Mouse (Mus musculus): ENCODE measurements around the gene Foxd2. TPM values are rescaled to one million over a fixed set of nuclear protein-coding genes. Genes with fewer than 3 reads are reported as not detected.

The Foxd2 gene
- total RNA-seq (2021): 1 to 10 TPM; 1.5 to 1.6 TPM
- long read RNA-seq, experiment 1, transcript Foxd2-201 (1 exons, 2,592 nt): major isoform, 11 of 11 reads
- long read RNA-seq, experiment 1, partial matches to known transcripts: 0 of 11 reads
- long read RNA-seq, experiment 1, other reads (novel, unspliced or antisense): 0 of 11 reads
- long read RNA-seq, experiment 2: 0 reads

DNA sequence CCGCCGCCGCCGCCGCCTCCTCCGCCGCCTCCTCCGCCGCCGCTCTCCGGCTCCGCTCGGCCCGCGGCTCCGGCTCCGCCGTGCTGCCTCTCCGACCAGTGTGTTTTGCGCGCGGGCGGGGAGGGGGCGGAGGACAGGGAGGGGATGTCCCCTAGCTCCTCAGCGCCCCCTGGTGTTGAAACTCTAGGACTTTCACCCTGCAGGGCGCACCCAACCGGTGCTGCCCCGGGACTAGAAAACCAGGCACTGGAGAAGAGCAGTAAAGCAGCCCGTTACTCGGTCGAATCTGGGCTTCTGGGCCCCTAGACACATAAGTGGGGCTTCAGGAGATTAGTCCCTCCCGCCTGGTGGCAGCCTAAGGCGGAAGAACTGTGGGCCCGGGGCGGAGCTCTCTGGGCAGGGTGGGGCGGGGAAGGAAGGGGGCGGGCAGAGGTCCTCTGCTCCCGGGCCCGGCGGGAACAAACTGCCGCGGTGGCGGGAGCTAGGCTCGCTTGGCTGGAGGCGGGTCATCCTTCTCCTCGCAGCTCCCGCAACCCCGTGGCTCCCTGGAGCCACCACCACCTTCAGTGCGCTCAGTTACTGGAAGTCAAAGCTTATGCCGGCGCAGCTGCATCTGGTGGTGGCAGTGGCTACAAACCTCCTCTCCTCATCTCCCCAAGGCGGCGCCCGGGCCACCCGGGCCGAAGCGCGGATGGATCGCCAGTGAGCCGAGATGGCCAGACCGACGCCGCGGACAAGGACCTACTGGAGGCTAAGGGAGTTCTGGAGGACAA is at the start of gene Foxd2:
Gene Foxd2 (minus strand): TSS at position 45 of the 773 bp plus-strand sequence.
- DNase-seq: peak; percentile 95

DNA sequence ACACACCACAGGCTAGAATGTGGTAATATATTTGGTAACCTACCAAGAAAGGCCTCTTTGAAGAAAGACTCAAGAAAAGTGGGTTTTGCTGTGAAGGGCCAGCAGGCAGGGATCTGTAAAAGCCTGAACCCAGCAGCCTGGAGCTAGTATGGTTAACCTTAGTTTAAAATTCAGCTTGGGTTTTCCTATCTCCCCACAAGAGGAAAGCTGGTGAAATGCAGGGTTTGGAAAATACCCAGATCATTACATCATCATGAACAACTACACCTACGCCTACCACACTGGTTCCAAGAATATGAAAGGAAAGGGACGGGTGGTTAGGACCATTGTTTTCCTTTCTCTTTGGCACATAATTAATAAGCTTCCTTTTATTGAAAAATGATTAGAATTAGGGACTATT is 49.6 kb upstream of the Foxd2 start:
- no peak for DNase-seq

DNA sequence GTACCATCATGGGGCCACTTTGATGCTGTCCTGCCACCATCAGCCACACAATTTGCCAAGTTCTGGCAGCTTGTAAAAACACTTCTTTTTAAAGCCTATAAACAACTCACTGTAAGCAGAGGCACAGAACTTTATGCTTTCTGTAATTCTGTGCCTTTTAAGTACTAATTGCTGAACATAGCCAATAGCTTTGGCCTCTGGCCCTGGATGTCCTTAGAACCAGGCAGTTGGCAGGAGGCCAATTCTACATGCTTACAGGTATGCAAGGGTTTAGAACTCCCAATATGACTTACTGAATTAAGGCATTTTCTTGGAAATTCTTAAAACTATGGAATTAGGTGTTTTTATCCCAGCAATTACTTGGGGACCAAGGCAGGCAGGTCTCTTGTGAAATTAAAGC is 48.7 kb upstream of the Foxd2 start:
- peak; percentile 38 for DNase-seq

DNA sequence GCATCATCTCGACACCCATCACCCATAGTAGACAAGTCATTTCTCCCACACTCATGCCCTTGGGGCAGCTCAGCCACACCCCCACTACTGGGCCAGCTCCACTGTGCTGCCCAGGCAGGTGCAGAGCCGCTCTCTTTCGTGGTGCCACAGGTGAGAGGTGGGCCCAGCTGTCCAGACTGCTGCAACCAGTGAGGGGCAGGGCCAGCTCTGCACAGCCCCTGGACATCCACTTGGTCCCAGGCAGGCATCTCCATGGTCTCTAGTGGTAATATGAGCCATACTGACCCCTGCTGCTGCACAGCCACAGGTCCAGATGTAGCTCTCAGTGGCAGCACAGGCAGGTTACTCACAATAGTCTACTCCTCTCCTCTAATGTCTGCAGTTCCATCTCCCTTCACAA is 44.5 kb upstream of the Foxd2 start:
- no peak for DNase-seq

DNA sequence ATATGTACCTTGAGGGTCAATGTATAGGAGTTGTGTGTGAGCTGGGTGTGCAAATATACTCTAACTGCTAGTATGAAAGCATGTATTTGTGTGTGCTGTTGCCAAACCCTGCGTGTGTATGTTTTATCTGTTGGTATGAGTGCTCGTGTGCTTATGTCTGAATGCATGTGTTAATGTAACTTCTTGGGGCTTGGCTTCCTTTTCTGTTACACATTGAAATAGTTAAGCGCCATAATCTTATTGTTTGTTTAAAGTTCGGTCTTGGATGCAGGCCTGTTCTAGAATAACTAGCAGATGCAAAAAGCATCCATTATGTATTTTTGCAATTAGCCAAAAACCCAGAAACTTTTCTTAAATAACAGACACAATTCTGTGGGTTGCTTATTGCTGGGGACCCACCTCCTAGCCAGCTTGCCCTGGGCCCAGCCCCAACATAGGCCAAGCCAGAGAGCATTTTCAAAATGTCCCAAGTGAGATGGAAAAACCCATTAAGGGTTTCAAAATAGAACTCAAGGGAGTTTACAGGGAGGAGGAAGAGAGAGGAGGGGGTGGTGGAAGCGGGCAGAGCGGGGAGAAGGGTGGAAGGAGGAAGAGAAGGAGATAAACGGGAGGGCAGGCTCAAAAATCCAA is 39.3 kb upstream of the Foxd2 start:
- DNase-seq: no peak

DNA sequence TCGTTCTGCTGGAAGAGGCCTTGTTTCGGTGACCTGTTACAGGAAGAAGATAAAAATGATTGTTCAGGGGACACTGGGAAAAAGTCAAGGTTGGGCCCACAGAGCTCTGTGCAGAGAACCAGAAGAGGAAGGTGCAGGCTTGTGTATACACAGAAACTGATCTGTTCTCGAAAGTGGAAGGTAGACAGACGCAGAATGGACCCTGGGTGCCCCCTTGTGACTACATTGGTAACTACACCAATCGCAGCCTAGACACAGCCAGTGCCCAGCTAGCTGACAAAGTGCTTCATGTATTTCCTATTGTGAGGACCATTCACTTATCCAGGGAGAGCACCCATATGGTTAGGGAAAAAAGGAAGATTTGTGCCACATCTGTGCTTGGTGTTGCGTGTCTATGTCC is 38.7 kb upstream of the Foxd2 start:
- peak; percentile 92 for DNase-seq

DNA sequence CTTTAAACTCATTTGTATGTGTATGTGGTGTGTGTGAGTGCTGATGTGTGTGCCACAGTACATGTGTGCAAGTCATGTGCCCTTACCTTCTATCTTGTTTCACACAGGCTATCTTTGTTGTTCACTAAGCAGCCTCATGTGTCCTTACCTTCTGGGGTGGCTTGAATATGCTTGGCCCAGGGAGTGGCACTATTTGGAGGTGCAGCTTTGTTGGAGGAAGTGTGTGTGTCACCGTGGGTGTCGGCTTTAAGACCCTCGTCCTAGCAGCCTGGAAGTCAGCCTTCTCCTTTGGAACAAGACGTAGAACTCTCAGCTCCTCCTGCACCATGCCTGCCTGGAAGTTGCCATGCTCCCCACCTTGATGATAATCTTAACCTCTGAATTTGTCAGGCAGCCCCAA is 37.7 kb upstream of the Foxd2 start:
- no peak for DNase-seq

DNA sequence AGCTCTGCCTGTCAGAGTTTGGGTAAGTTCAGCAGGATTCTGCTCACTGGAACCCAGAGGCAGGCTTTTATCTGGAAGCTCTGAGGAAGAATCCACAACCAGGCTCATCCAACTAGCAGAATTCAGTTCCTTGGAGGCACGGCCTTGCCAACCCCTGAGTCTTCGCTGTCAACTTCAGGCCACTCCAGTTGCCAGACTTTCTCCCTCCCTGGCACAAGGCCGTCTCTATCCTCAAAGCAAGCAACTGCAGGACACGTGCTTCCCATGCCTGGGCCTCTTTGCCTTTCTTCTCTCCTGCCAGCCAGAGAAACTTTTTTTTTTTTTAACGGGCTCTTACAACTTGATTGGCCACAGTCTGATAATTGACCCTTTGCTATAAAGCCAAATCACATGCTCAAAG is 36.3 kb upstream of the Foxd2 start:
- peak; percentile 55 for DNase-seq

DNA sequence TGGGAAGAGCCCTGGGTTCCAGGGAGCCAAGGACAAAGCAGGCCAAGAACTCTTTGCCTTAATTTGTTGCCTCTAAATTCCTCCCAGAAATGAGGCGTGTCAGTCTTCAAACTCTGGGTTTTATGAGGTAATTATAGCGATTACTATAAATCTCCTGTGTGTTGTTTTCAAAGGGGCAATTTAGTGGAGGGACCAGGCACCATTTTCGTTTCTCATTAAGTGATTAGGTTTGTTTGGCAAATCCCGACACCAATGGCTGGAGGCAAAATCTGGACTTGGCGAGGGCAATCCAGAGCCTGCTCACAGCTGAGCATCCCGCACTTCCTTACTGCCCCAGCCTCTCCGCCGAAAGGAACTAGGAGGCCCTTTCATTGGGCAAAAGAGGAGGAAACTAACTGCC is 33.9 kb upstream of the Foxd2 start:
- DNase-seq: no peak

DNA sequence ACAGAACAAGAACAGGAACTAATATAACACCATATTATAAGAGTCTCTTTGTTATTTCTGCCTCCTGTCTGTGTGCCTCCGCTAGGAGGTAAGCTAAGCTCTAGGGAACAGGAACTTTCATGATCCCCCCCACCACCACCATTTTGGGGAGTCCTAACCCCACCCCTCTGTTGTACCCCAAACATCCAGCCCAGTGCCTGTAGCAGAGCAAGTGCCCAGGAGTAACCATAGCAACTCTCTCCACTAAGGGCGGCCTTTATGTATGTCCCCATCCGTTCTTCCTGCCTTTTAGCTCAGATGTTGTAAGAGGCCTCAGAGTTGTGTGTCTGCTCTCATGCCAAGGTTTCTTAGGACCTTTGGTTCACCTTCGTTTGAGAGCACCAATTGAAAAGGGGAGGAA is 33.4 kb upstream of the Foxd2 start:
- DNase-seq: no peak

DNA sequence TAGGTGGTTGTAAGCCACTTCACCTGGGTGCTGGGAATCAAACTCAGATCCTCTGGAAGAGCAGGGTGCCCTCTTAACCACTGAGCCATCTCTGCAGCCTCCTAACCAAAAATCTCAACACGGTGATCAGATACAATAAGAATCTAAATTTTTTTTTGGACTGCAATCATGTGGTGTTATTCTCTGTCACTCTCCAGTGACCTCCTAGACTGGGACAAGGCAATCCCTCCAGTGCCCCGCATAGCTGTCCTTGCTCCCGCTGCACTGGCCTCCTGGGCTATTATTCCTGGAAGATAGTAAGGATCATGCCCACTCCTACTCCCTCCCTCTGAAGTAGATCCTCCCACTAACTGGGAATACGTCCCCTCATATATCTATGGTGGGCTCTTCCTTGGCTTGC is 32.6 kb upstream of the Foxd2 start:
- no peak for DNase-seq

DNA sequence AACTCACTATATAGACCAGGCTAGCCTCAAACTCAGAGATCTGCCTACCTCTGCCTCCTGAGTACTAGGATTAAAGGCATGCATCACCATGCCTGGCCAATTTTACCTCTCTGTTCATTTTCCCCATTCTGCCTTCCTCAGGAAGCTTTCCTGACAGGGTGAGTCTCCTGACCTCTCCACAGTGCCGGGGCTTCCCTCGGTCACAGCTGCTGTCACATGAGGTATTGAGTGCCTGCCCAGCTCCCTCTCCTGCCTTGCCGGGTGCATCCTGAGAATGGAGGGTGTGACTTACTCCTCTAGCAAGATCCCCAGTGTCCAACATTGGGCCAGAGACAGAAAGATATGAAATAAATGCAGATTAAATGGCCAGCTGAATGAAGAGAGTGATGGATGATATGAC is 29.6 kb upstream of the Foxd2 start:
- no peak for DNase-seq

DNA sequence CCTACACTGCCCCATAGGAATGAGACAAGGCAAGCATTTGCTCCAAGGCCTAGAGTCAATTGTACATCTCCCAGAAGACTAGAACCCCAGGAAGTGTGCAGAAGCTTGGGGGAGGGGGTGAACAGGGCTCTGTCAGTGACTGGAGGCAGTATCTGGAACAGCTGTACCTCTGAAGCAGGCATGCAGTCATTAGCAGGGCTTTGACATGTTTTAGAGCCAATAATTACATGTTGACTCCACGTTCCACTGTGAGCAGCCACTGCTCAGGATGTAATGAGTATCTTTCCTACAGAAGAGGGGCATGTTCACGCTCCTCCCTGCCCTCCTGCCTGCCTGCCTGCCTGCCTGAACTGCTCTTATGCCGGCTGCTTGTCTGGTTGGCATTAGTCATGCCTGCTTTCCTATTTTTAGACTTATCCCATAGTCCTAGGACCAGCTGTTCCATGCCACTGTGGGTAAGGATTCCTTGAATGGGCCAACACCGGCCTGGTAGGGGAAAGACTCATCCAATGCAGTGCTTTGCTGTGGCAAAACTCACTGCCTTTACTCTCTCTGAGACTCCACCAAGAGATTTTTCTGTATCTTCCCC is 28.9 kb upstream of the Foxd2 start:
- DNase-seq: no peak

DNA sequence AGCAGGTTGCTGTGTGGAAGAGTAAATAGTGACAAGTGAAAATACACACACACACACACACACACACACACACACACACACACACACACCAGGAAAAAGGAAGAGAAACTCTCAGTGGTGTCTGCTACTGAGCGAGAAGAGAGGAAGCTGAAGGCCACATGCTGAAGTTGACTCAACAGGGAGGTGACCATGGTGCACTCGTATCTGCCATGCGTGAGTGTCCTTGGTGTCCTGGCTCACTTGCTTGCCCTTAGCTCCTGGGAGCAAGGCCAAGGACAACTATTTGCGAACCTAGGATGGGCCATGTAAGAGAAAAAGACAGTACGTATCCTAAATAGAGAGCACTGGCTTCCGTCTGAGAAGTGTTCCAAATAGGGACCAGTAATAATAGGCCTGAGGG is 25.5 kb upstream of the Foxd2 start:
- peak; percentile 20 for DNase-seq

DNA sequence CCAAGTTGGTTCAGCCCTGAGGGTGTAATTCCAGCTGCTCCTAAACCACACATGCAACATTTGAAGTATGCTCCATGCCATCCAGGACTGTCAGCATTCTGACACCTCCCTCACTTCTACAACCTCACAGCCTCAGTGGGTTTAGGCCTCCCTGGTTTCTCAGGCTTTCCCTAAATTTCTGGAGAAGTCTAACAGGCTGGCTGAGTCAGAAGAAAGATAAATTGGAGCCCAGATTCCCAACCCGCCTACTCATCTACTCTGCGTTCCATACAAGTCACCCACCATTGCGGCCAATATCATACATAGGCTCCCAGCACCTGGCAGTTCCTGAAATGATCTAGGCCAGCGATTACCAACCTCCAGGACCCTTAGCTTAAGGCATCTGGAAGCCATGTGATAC is 24.1 kb upstream of the Foxd2 start:
- no peak for DNase-seq

DNA sequence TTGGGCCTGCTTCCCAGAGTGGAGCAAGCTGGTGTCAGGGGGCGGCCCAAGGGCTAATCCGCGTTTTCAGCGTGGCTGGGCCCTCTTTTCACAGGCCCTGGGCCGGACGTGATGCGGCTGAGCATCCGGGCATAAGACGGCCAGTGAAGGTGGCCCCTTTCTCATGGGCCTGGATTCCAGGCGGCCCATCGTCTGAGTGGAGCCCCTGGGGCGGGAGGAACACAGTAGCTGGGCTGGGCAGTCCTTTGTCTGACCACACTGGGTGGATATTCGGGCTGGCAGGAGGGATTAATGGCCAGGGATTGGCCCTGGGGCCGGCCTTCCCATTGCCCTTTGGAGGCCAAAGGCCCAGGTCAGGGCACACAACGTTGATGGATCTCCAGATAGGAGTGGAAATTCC is 20.5 kb upstream of the Foxd2 start:
- no peak for DNase-seq

DNA sequence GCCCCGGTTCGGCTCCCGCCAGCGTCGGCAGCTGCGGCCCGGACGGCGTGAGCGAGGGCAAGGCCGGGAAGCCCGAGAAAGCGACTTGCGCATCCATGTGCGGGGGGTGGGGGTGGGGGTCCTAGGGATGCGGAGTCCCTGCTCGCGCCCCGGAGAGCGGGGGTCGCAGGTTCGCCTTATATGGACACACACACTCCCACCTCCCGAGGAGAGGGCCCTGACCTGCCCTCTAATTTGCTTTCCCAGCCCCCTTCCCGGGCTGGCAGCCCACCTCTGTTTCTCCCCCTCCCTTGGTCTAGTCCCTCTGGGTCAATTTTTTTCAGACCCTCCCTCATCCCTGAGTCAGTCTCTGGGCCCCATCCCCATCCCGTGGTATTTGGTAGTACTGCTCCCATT is 17.2 kb upstream of the Foxd2 start, which contains the start of gene Foxe3:
Gene Foxe3 (minus strand): TSS at position 97 of the 396 bp plus-strand sequence.
- no peak for DNase-seq

DNA sequence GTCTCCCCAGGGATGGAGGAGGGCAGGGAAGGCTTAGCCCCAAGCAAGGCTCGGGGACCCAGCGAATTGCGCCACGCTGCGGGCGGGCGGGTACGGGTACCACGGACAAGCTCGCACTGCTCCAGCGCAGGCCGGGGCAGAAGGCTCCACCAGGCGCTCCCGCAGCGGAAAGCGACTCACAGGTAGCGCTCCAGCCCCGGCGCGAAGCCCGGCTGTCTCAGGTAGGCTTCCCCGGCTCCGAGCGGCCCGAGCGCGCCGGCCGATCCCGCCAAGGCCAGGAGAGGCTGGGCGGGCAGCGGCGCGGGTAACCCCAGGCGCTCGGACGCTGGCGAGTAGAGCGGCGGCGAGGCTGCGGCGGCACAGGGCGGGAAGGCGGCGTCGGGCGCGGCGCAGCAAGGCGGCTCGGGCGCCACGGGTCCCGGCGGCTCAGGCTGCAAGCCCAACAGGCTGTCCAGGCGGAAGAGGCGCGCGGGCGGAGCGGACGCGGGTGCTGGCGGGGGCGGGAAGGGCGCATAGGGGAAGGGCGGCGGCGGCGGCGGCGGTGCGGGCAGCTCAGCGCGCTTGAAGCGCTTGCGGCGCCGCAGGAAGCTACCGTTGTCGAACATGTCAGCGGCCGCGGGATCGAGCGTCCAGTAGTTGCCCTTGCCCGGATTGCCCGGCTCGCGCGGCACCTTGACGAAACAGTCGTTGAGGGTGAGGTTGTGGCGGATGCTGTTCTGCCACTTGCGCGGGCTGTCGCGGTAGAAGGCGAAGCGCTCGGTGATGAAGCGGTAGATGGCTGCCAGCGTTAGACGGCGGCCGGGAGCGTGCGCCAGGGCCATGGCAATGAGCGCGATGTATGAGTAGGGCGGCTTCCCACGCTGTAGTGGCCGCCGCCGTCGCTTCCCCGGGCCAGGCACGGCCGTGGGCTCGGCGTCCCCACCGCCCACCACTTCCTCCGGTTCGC is 16.6 kb upstream of the Foxd2 start:
- DNase-seq: peak; percentile 45

DNA sequence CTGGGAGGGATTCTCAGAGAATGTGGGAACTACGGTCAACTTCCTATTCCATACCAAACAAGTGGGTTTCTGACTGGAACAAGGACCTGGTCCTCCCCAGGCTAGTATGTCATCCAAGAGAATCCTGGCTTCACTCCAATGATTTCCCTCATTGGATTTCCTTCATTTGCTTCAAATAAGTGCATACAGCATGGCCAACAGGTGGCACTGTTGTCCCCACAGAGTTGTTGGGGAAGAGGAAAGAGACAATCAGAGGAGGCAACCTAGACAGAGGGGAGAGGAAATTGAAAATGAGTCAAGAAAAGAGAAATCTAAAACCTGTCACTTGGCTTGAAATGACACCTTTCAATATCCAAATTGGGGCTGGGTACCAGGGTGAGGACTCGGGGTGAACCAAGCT is 8.4 kb upstream of the Foxd2 start:
- peak; percentile 76 for DNase-seq

DNA sequence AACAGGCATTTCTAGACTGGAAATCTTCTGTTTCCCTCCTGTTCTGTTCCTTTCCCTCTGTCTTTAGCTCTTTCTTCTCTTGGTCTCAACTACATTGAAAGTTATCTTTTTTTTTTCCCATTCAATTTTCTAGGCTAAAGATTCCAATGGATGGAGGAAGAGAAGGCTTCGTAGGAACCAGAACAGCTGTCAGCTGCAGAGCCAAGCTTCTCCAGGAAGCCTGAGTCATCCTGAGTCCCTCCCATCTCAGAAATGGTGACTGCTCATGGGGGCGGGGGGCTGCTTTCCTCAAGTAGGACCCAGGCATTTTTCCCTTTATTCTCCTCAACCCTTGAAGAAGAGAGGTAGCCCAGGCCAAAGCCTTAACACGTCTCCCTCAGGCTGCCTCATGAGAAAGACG is 7.4 kb upstream of the Foxd2 start:
- no peak for DNase-seq

DNA sequence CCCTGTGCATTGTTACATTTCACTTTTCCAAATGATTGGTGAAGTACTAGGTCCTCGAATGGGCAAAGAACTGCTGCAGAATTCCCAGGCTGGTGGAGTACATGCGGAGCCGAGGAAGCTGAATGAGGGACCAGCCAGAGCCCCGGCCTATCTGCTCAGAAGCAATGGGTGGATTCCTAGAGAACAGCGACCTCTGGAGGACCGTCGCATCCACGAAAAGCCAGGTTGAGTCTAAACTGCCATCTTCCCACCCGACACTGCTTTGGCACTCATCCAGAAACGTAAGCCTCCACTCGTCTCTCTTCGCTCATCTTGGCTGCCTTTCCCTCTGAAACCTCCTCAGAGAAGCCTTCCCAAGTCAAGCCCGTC is 4.9 kb upstream of the Foxd2 start:
- peak; percentile 74 for DNase-seq

All from adrenal gland, postnatal 10 days (tissue).